Mouse (Mus musculus): ENCODE data around the gene 2310022A10Rik. TPM values are rescaled to one million over a fixed set of nuclear protein-coding genes. Genes with fewer than 3 reads are reported as not detected.

Gene 2310022A10Rik
- 16.9 and 18.4 TPM in 2 replicates for total RNA-seq (2014; fragmentation: Nextera tagmentation)
- 4.7 and 6.6 TPM in 2 replicates for total RNA-seq (2017)

GRCm38 (mm10) chr7:27552931-27553513 lies at the start of gene 2310022A10Rik, which contains the start of gene Pld3:
TSS of gene 2310022A10Rik (plus strand) at chr7:27553233.
TSS of gene Pld3 (minus strand) at chr7:27553218.
- peak; percentile 97 for ATAC-seq (replicated peaks; ENCODE audit: poor library complexity, severe bottlenecking)

GRCm38 (mm10) chr7:27506765-27507370 lies 46.2 kb upstream of the 2310022A10Rik start:
- ATAC-seq (replicated peaks; ENCODE audit: poor library complexity, severe bottlenecking): peak; percentile 63

- ATAC-seq (replicated peaks; ENCODE audit: poor library complexity, severe bottlenecking): peak; percentile 88
Observed at GRCm38 (mm10) chr7:27507711-27508647, 45.1 kb upstream of the 2310022A10Rik start.

DNA sequence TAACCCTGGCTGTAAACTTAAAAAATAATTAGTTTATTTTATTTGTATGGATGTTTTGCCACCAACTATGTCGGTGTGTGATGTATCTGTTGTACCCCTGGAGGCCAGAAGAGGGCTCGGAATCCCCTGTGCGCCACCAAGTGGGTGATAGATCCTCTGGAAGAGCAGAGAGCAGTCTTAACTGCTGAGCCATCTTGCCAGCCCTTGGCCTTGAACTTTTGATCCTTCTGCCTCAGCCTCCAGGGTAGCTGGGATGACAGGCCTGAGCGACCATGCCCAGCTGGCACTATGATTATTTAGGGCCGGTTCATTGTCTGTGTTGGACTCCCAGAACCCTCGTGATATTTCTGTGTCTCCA lies 44.4 kb upstream of the 2310022A10Rik start:
- peak; percentile 58 for ATAC-seq (replicated peaks; ENCODE audit: poor library complexity, severe bottlenecking)

DNA sequence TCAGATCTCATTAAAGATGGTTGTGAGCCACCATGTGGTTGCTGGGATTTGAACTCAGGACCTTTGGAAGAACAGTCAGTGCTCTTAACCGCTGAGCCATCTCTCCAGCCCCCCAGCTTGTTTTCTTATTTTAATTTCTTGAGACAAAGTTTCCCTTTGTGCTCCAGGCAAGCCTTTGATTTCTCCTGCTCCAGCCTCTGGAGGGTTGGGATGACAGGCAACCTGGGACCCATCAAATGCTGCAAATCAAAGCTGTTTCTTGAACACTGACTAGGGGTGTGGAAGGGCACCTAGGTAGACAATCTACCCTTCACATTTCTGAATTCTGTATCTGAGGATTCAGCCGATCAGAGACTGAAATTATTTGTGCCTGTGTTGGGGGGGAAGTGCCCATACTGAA lies 42.2 kb upstream of the 2310022A10Rik start:
- no peak for ATAC-seq (replicated peaks; ENCODE audit: poor library complexity, severe bottlenecking)

DNA sequence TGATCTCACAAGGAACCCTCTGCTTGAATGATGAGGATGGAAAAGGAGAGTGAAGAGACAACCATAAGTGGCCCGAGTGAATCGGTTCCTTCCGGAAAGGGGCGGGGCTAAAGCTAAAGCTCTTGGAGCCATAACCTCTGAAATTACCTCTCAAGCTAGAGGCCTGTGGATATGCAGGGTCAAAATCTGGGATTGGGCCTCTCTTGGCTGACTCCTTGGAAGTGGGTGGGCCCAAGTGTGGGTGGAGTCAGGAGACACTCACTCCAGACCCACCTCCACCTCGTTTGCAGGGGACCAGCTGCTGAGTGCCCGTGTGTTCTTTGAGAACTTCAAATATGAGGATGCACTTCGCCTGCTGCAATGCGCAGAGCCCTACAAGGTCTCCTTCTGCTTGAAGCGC lies 38.1 kb upstream of the 2310022A10Rik start:
- ATAC-seq (replicated peaks; ENCODE audit: poor library complexity, severe bottlenecking): no peak

GRCm38 (mm10) chr7:27518314-27518713 lies 34.7 kb upstream of the 2310022A10Rik start:
- no peak for ATAC-seq (replicated peaks; ENCODE audit: poor library complexity, severe bottlenecking)

DNA sequence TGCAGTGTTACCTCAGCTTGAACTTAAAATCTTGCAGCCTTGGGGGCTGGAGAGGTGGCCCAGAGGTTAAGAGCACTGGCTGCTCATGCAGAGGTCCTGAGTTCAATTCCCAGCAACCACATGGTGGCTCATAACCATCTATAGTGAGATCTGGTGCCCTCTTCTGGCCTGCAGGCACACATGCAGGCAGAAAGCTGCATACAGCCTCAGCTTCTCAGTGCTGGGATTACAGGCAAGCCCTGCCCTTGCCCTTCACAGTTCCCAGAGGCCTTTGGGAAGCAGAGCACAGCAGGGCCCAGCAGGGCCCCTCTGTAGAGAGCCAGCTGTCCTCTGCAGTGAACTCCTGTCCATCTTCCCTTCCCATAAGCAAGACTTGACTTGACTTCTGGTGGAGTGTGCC lies 32.9 kb upstream of the 2310022A10Rik start:
- no peak for ATAC-seq (replicated peaks; ENCODE audit: poor library complexity, severe bottlenecking)

- no peak for ATAC-seq (replicated peaks; ENCODE audit: poor library complexity, severe bottlenecking)
Observed at GRCm38 (mm10) chr7:27520599-27520998, 32.4 kb upstream of the 2310022A10Rik start.

- no peak for ATAC-seq (replicated peaks; ENCODE audit: poor library complexity, severe bottlenecking)
Observed at GRCm38 (mm10) chr7:27522967-27523366, 30.1 kb upstream of the 2310022A10Rik start, which contains the start of gene Hipk4. TSS of gene Hipk4 (plus strand) at chr7:27523267.

DNA sequence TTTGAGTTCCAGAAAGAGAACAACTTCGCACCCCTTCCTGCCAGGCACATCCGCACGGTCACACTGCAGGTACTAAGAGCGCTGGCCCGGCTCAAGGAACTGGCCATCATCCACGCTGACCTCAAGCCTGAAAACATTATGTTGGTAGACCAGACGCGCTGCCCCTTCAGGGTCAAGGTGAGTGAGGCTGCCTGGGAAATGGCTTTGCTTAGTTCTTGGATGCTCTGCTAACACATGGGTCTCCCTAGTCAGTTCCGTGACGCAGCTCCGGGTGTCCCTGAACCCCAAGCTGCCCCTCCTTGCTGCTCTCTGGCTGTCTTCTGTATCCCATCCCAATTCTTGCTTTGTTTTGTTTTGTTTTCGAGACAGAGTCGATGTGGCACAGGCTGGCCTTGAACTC lies 29.2 kb upstream of the 2310022A10Rik start:
- ATAC-seq (replicated peaks; ENCODE audit: poor library complexity, severe bottlenecking): no peak

DNA sequence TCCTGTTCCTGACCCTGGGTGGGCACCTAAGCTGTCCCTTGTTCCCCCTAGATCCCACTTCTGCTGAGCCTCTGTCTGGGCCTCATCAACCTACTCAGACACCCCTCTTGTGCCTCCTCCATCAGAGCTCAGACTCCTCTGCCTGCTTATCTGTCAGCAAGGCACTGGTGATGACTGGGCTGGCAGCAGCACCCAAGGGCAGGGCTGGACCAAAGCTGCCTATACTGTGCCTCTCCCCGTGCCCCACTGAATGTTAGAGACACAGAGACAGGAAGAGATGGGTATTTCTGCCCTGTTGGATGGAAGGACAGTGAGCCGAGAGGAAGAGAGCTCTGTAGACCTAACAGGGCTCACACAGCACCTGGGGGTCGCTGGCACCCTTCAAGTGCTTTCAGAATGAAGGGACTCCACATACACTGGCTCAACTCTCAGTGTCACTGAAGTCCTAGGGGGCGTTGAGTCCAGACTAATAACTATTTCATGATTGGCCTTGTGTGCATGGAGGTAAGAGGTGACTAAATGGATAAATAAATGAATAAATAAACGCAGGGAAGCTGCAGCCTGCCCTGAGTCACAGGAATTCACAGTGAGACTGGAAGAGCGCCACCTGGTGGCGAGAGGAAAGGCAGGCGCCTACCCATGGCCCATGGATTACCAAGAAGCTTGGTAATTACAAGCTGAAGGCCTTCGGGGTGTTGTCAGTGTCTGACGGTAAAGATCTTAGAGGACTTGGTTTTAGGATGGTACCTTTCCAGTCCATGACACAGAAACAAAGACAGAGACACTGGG lies 26.8 kb upstream of the 2310022A10Rik start:
- ATAC-seq (replicated peaks; ENCODE audit: poor library complexity, severe bottlenecking): peak; percentile 73

- no peak for ATAC-seq (replicated peaks; ENCODE audit: poor library complexity, severe bottlenecking)
Observed at GRCm38 (mm10) chr7:27529070-27529469, 24.0 kb upstream of the 2310022A10Rik start.

GRCm38 (mm10) chr7:27530937-27531336 lies 22.1 kb upstream of the 2310022A10Rik start:
- ATAC-seq (replicated peaks; ENCODE audit: poor library complexity, severe bottlenecking): no peak

GRCm38 (mm10) chr7:27531707-27532106 lies 21.3 kb upstream of the 2310022A10Rik start:
- no peak for ATAC-seq (replicated peaks; ENCODE audit: poor library complexity, severe bottlenecking)

GRCm38 (mm10) chr7:27532480-27533050 lies 20.5 kb upstream of the 2310022A10Rik start:
- ATAC-seq (replicated peaks; ENCODE audit: poor library complexity, severe bottlenecking): no peak

- ATAC-seq (replicated peaks; ENCODE audit: poor library complexity, severe bottlenecking): no peak
Observed at GRCm38 (mm10) chr7:27535386-27535785, 17.6 kb upstream of the 2310022A10Rik start.

GRCm38 (mm10) chr7:27536618-27537017 lies 16.4 kb upstream of the 2310022A10Rik start:
- peak; percentile 53 for ATAC-seq (replicated peaks; ENCODE audit: poor library complexity, severe bottlenecking)

GRCm38 (mm10) chr7:27537998-27538397 lies 15.0 kb upstream of the 2310022A10Rik start:
- ATAC-seq (replicated peaks; ENCODE audit: poor library complexity, severe bottlenecking): no peak

- ATAC-seq (replicated peaks; ENCODE audit: poor library complexity, severe bottlenecking): no peak
Observed at GRCm38 (mm10) chr7:27538797-27539196, 14.2 kb upstream of the 2310022A10Rik start.
